ENCODE assay signal across 8 mouse cellular contexts in genomic region chr7:120103019-120103567, GRCm38 (mm10). TPM values are rescaled to one million over a fixed set of nuclear protein-coding genes. Genes with fewer than 3 reads are reported as not detected.
A peak's percentile ranks its signal among the peaks of the same experiment; 100 is the strongest.
DNase-seq lines count a peak whose midpoint lies in the region; ATAC-seq and TF ChIP-seq lines count a peak whose summit lies in the region.

No protein-coding gene starts in this region.

- H3K9me3 ChIP-seq in heart, embryonic 10.5 days = no peaks in the 10 kb centered on the region
- no peaks in the 10 kb centered on the region for H3K9me3 ChIP-seq in lung, embryonic 16.5 days (ENCODE audit: control insufficient read depth, low read length)
- H3K9me3 ChIP-seq in stomach, embryonic 14.5 days (ENCODE audit: control insufficient read depth, low read depth, low read length) = no peaks in the 10 kb centered on the region

- no peak overlapping the region for H3K27ac ChIP-seq in layer of hippocampus, adult 2 months
- H3K27ac ChIP-seq in heart, embryonic 10.5 days = peak overlapping the region; percentile 80
- H3K27ac ChIP-seq in lung, embryonic 16.5 days (ENCODE audit: low read length) = peak overlapping the region; percentile 70
- H3K27ac ChIP-seq in stomach, embryonic 14.5 days (ENCODE audit: low read length) = peak overlapping the region; percentile 29; the same call in 1 of the 2 replicates

- peak overlapping the region; percentile 84 for H3K4me2 ChIP-seq in lung, embryonic 16.5 days (ENCODE audit: low read depth, low read length)
- peak overlapping the region; percentile 94 for H3K4me2 ChIP-seq in stomach, embryonic 14.5 days (replicated peaks; ENCODE audit: low read depth, low read length)

- peak; percentile 39 for ATAC-seq in lung, embryonic 16.5 days (ENCODE audit: low read depth)
- ATAC-seq in stomach, embryonic 14.5 days (ENCODE audit: insufficient number of reproducible peaks, insufficient read depth, low FRiP score, low read depth) = peak; percentile 14; the same call in 1 of the 2 replicates

- WGBS in heart, embryonic 10.5 days = 3% methylated on average over 25 of the region's 25 CpGs
- WGBS in lung, embryonic 16.5 days = 5% methylated on average over 25 of the region's 25 CpGs
- 3% methylated on average over 25 of the region's 25 CpGs for WGBS in stomach, embryonic 14.5 days

- H3K9ac ChIP-seq in lung, embryonic 16.5 days (ENCODE audit: low read length) = peak overlapping the region; percentile 81
- peak overlapping the region; percentile 39 for H3K9ac ChIP-seq in stomach, embryonic 14.5 days (replicated peaks; ENCODE audit: low read depth, low read length)

- no peaks in the 10 kb centered on the region for H3K27me3 ChIP-seq in heart, embryonic 10.5 days (ENCODE audit: insufficient read depth, poor library complexity, severe bottlenecking)
- no peaks in the 10 kb centered on the region for H3K27me3 ChIP-seq in lung, embryonic 16.5 days (ENCODE audit: control insufficient read depth, insufficient read depth, low read depth, low read length)
- no peaks in the 10 kb centered on the region for H3K27me3 ChIP-seq in stomach, embryonic 14.5 days (ENCODE audit: control insufficient read depth, insufficient read depth, low read length)

- H3K4me1 ChIP-seq in heart, embryonic 10.5 days = peaks cover 10% of the 10 kb centered on the region
- peaks cover 9% of the 10 kb centered on the region for H3K4me1 ChIP-seq in lung, embryonic 16.5 days (replicated peaks; ENCODE audit: control insufficient read depth, insufficient read depth, low read length)
- H3K4me1 ChIP-seq in stomach, embryonic 14.5 days (ENCODE audit: control insufficient read depth, insufficient read depth, low read length) = 0 out of 2 replicates have a peak, but pooled peaks cover 4% of the 10 kb centered on the region

- DNase-seq in layer of hippocampus, adult 2 months (ENCODE audit: low spot score in 2 of 2) = no peak
- no peak for DNase-seq in layer of hippocampus, adult 9-10 months (ENCODE audit: low spot score)
- DNase-seq in cerebellum, postnatal 25 days = peak; percentile 30 to 45
- DNase-seq in heart, embryonic 10.5 days (ENCODE audit: low spot score) = no peak
- peak; percentile 34 for DNase-seq in kidney, adult 9 months
- no peak for DNase-seq in gastrocnemius, postnatal 10 days

- peak overlapping the region; percentile 63 for H3K4me3 ChIP-seq in layer of hippocampus, adult 2 months
- H3K4me3 ChIP-seq in heart, embryonic 10.5 days = peak overlapping the region; percentile 80
- peak overlapping the region; percentile 67 for H3K4me3 ChIP-seq in lung, embryonic 16.5 days (ENCODE audit: low read length)
- peak overlapping the region; percentile 60 for H3K4me3 ChIP-seq in stomach, embryonic 14.5 days (ENCODE audit: low read depth, low read length)

- no peak for TF ChIP-seq CTCF in layer of hippocampus, adult 2 months (conservative IDR thresholded peaks at IDR 0.05)

- no peaks in the 10 kb centered on the region for H3K36me3 ChIP-seq in heart, embryonic 10.5 days
- peaks cover 5% of the 10 kb centered on the region; the same call in 1 of the 2 replicates for H3K36me3 ChIP-seq in lung, embryonic 16.5 days (ENCODE audit: control insufficient read depth, insufficient read depth, low read length)
- H3K36me3 ChIP-seq in stomach, embryonic 14.5 days (ENCODE audit: control insufficient read depth, insufficient read depth, low read length) = no peaks in the 10 kb centered on the region

RNA-seq across cellular contexts. Expression of gene Tmem159, which starts 0.9 kb away (rescaled TPM):
- 10 to 100 TPM; 11.3 to 11.7 TPM for total RNA-seq in layer of hippocampus, adult 2 months (2021)
- polyA plus RNA-seq in heart, embryonic 10.5 days (2016; fragmentation: Nextera tagmentation; extraction: Ambion mirVana) = 18.1 and 20.4 TPM in 2 replicates
- polyA plus RNA-seq in lung, embryonic 16.5 days (2015; fragmentation: Nextera tagmentation; extraction: Ambion mirVana) = 49.6 and 113 TPM in 2 replicates
- 33.9 and 37.2 TPM in 2 replicates for polyA plus RNA-seq in stomach, embryonic 14.5 days (2014; fragmentation: Nextera tagmentation; extraction: Ambion mirVana)
- 1 to 10 TPM; 8.0 to 8.4 TPM for total RNA-seq in gastrocnemius, postnatal 10 days (2021)

RNA-seq across cellular contexts. Expression of gene Dnah3, which starts 8.0 kb away (rescaled TPM):
- under 1 TPM; 0.12 to 0.59 TPM for total RNA-seq in layer of hippocampus, adult 2 months (2021)
- not detected in 2 replicates for polyA plus RNA-seq in heart, embryonic 10.5 days (2016; fragmentation: Nextera tagmentation; extraction: Ambion mirVana)
- polyA plus RNA-seq in lung, embryonic 16.5 days (2015; fragmentation: Nextera tagmentation; extraction: Ambion mirVana) = 1.2 and 2.8 TPM in 2 replicates
- polyA plus RNA-seq in stomach, embryonic 14.5 days (2014; fragmentation: Nextera tagmentation; extraction: Ambion mirVana) = 0.23 TPM in 1 of 2 replicates, not detected in the other
- not detected for total RNA-seq in gastrocnemius, postnatal 10 days (2021)

RNA-seq across cellular contexts. Expression of gene Zp2, which starts 42.0 kb away (rescaled TPM):
- under 1 TPM; 0.20 to 0.37 TPM for total RNA-seq in layer of hippocampus, adult 2 months (2021)
- polyA plus RNA-seq in heart, embryonic 10.5 days (2016; fragmentation: Nextera tagmentation; extraction: Ambion mirVana) = not detected in 2 replicates
- polyA plus RNA-seq in lung, embryonic 16.5 days (2015; fragmentation: Nextera tagmentation; extraction: Ambion mirVana) = not detected in 2 replicates
- not detected in 2 replicates for polyA plus RNA-seq in stomach, embryonic 14.5 days (2014; fragmentation: Nextera tagmentation; extraction: Ambion mirVana)
- under 1 TPM; 0.35 to 0.59 TPM for total RNA-seq in gastrocnemius, postnatal 10 days (2021)

Comparison
In these comparisons a context has a peak if more than half of its experiments do, and no peak if none do; other contexts are left out.
1. DNase-seq: peak in cerebellum, postnatal 25 days (2 of 2) and kidney, adult 9 months (single experiment); none in layer of hippocampus, adult 2 months (0 of 2), layer of hippocampus, adult 9-10 months (single experiment), heart, embryonic 10.5 days (single experiment) and gastrocnemius, postnatal 10 days (single experiment).
2. Peak in every context shown above with its lines, with median percentiles within 50 percentile points of each other: H3K4me3 ChIP-seq.